In the genomic region with DNA sequence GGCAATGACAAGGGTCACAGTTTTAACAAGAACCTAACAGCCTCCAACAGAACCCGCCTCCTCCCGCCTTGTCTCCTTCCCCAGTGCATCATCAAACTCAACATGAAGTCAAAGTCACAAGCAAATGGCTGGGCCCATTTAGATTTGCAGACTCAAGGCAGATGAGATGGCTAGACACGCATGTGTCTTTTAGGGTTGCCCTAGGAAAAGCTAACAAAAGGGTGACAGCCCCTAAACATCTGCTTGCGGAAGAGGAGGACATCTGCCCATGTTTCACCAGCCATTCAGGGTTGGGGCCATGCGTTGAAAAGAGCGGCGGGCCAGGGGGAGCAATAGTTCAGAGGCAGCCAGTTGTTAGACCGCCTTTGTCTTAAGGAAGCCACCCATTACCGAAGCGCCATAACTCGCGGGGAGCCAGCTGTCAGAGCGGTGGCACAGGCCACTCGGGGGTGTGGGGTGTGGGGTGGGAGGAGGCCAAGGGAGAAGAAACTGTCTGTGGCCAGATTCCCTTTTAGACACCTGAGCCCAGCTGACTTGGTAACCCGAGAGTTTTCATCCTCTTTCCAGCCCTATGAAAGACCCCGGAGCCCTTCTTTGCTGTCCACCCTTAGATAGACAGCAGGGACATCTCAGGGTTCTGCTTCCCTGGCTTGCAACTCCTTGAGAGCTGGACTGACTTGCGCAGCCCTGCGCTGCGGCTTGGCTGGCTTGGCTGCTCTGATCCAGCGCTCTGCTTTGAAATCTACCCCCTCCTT, we compare ENCODE assay signal across 9 mouse cellular contexts. TPM values are rescaled to one million over a fixed set of nuclear protein-coding genes. Genes with fewer than 3 reads are reported as not detected.
DNase-seq lines count a peak whose midpoint lies in the region; ATAC-seq and TF ChIP-seq lines count a peak whose summit lies in the region.
"Had no signal": no experiment of that assay in that cellular context is flagged by ENCODE, and none has a peak within 500 bp of the region (broad histone marks: within the 10 kb centered on the region; RNA-seq: fewer than 3 reads in every experiment).

No protein-coding gene starts in this region.

- H3K9me3 ChIP-seq in lung, postnatal 0 days (ENCODE audit: low read length) = no peaks in the 10 kb centered on the region
- H3K9me3 ChIP-seq in limb, embryonic 13.5 days = no peaks in the 10 kb centered on the region
- no peaks in the 10 kb centered on the region for H3K9me3 ChIP-seq in stomach, embryonic 16.5 days (replicated peaks; ENCODE audit: control insufficient read depth, low read length)

- TF ChIP-seq POLR2A in cerebellum, adult 2 months (IDR thresholded peaks at IDR 0.05; ENCODE audit: borderline replicate concordance, insufficient read depth, low read length) = no peak

- DNase-seq in cerebellum, adult 2 months = no peak
- DNase-seq in lung, postnatal 0 days (ENCODE audit: low spot score) = peak; percentile 32
- no peak for DNase-seq in lung, postnatal 36 days
- no peak for DNase-seq in gastrocnemius, adult 18-20 months (ENCODE audit: low spot score)
- no peak for DNase-seq in kidney, adult 18-20 months

- H3K27ac ChIP-seq in cerebellum, adult 2 months (ENCODE audit: insufficient read depth, low read length) = peak overlapping the region; percentile 96
- H3K27ac ChIP-seq in lung, postnatal 0 days (ENCODE audit: low read length) = no peak overlapping the region; the same call in 1 of the 2 replicates
- H3K27ac ChIP-seq in limb, embryonic 13.5 days = no peak overlapping the region
- H3K27ac ChIP-seq in stomach, embryonic 16.5 days (ENCODE audit: low read length) = no peak overlapping the region
- H3K27ac ChIP-seq: liver, embryonic 14.5 days had no signal

- H3K4me3 ChIP-seq in cerebellum, adult 2 months (replicated peaks; ENCODE audit: insufficient read depth, low read depth, low read length) = peak overlapping the region; percentile 99
- peak overlapping the region; percentile 56 for H3K4me3 ChIP-seq in lung, postnatal 0 days (ENCODE audit: low read depth, low read length)
- H3K4me3 ChIP-seq in limb, embryonic 13.5 days = peak overlapping the region; percentile 67
- H3K4me3 ChIP-seq in stomach, embryonic 16.5 days (replicated peaks; ENCODE audit: low read length) = peak overlapping the region; percentile 63

- no peak for TF ChIP-seq CTCF in cerebellum, adult 2 months (IDR thresholded peaks at IDR 0.05; ENCODE audit: borderline replicate concordance, insufficient read depth, low read depth, low read length)
- TF ChIP-seq CTCF in lung, postnatal 0 days (IDR thresholded peaks at IDR 0.05) = no peak

- no peak for TF ChIP-seq EP300 in lung, postnatal 0 days (IDR thresholded peaks at IDR 0.05)

- WGBS in cerebellum, adult 2 months = 25% methylated on average over 20 of the region's 20 CpGs
- WGBS in lung, postnatal 0 days = 33% methylated on average over 20 of the region's 20 CpGs
- 16% methylated on average over 20 of the region's 20 CpGs for WGBS in limb, embryonic 13.5 days
- WGBS in stomach, embryonic 16.5 days = 31% methylated on average over 20 of the region's 20 CpGs

- no peaks in the 10 kb centered on the region for H3K36me3 ChIP-seq in lung, postnatal 0 days (ENCODE audit: insufficient read depth, low read length)
- peaks cover 4% of the 10 kb centered on the region; the same call in 1 of the 2 replicates for H3K36me3 ChIP-seq in limb, embryonic 13.5 days
- no peaks in the 10 kb centered on the region for H3K36me3 ChIP-seq in stomach, embryonic 16.5 days (ENCODE audit: control insufficient read depth, insufficient read depth, low read length)

- ATAC-seq in cerebellum, adult (ENCODE audit: insufficient number of reproducible peaks, low FRiP score, low TSS enrichment) = no peak; the same call in 1 of the 2 replicates
- peak; percentile 63 for ATAC-seq in lung, postnatal 0 days
- ATAC-seq in limb, embryonic 13.5 days (ENCODE audit: low FRiP score, low read depth) = no peak
- no peak; the same call in 1 of the 2 replicates for ATAC-seq in stomach, embryonic 16.5 days (ENCODE audit: insufficient read depth, low FRiP score)

- H3K27me3 ChIP-seq in cerebellum, adult 2 months (ENCODE audit: control insufficient read depth, insufficient read depth, low read length) = no peaks in the 10 kb centered on the region
- peaks cover 18% of the 10 kb centered on the region for H3K27me3 ChIP-seq in lung, postnatal 0 days (replicated peaks; ENCODE audit: insufficient read depth, low read length)
- H3K27me3 ChIP-seq in limb, embryonic 13.5 days = peaks cover 51% of the 10 kb centered on the region
- H3K27me3 ChIP-seq in stomach, embryonic 16.5 days (ENCODE audit: control insufficient read depth, insufficient read depth, low read length) = peaks cover 10% of the 10 kb centered on the region; the same call in 1 of the 2 replicates

- H3K4me2 ChIP-seq in lung, postnatal 0 days (replicated peaks; ENCODE audit: low read depth, low read length) = peak overlapping the region; percentile 77; the same call in 1 of the 2 replicates
- peak overlapping the region; percentile 98 for H3K4me2 ChIP-seq in limb, embryonic 13.5 days (replicated peaks)
- H3K4me2 ChIP-seq in stomach, embryonic 16.5 days (ENCODE audit: low read depth, low read length) = peak overlapping the region; percentile 99

- peaks cover 9% of the 10 kb centered on the region for H3K4me1 ChIP-seq in cerebellum, adult 2 months (ENCODE audit: control insufficient read depth, insufficient read depth, low read length)
- H3K4me1 ChIP-seq in lung, postnatal 0 days (ENCODE audit: insufficient read depth, low read depth, low read length) = no peaks in the 10 kb centered on the region
- peaks cover 19% of the 10 kb centered on the region for H3K4me1 ChIP-seq in limb, embryonic 13.5 days
- peaks cover 13% of the 10 kb centered on the region for H3K4me1 ChIP-seq in stomach, embryonic 16.5 days (ENCODE audit: control insufficient read depth, insufficient read depth, low read length)

- H3K9ac ChIP-seq in lung, postnatal 0 days (replicated peaks; ENCODE audit: low read depth) = no peak overlapping the region
- H3K9ac ChIP-seq in limb, embryonic 13.5 days = 0 out of 2 replicates have a peak overlapping the region, but pooled peaks have one; percentile 78
- H3K9ac ChIP-seq in stomach, embryonic 16.5 days (ENCODE audit: low read length) = no peak overlapping the region
- H3K9ac ChIP-seq: liver, embryonic 14.5 days had no signal

RNA-seq across cellular contexts. Expression of a gene that starts 0.5 kb away (rescaled TPM):
- 499 and 502 TPM in 2 replicates for polyA plus RNA-seq in cerebellum, adult 2 months (2012; rRNA removed)
- polyA plus RNA-seq in lung, postnatal 0 days (2015; fragmentation: Nextera tagmentation; extraction: Ambion mirVana) = 42.8 and 45.6 TPM in 2 replicates
- 6.1 and 7.2 TPM in 2 replicates for polyA plus RNA-seq in limb, embryonic 13.5 days (2015; fragmentation: Nextera tagmentation; extraction: Ambion mirVana)
- 6.3 and 6.6 TPM in 2 replicates for polyA plus RNA-seq in stomach, embryonic 16.5 days (2015; fragmentation: Nextera tagmentation; extraction: Ambion mirVana)
- 1 to 10 TPM; 5.4 to 5.6 TPM for total RNA-seq in gastrocnemius, adult 18-20 months (2021)

Comparison
In these comparisons a context has a peak if more than half of its experiments do, and no peak if none do; other contexts are left out.
1. RNA of a gene that starts 0.5 kb away (polyA plus RNA-seq): 499 to 502 TPM in cerebellum, adult 2 months; 42.8 to 45.6 TPM in lung, postnatal 0 days, 6.1 to 7.2 TPM in limb, embryonic 13.5 days and 6.3 to 6.6 TPM in stomach, embryonic 16.5 days; every median in the first group is over 10 times any median in the second.
2. Peak in every context shown above with its lines, with median percentiles within 50 percentile points of each other: H3K4me3 ChIP-seq and H3K4me2 ChIP-seq.